Mouse (Mus musculus) ES-Bruce4 (cell line): ENCODE measurements around the gene Rps23. TPM values are rescaled to one million over a fixed set of nuclear protein-coding genes. Genes with fewer than 3 reads are reported as not detected.

Source experiments
- H3K27ac ChIP-seq: 2 replicates; pipeline ENCODE4 v1.5.1; 2012; ENCODE audit warnings: low read length, inconsistent platforms; ENCODE audit not compliant: insufficient read depth
- H3K27me3 ChIP-seq: 2 replicates; pipeline ENCODE4 v1.6.1; 2012; ENCODE audit warnings: mild to moderate bottlenecking, low read length, inconsistent platforms; ENCODE audit not compliant: control insufficient read depth, poor library complexity, insufficient read depth, severe bottlenecking
- H3K36me3 ChIP-seq: 2 replicates; pipeline ENCODE4 v1.6.1; 2012; ENCODE audit warnings: inconsistent platforms, mild to moderate bottlenecking, low read length, moderate library complexity; ENCODE audit not compliant: control insufficient read depth, poor library complexity, insufficient read depth, severe bottlenecking
- H3K4me1 ChIP-seq: one replicate; pipeline ENCODE4 v1.8.1; 2011; ENCODE audit warnings: low read length; ENCODE audit not compliant: control insufficient read depth, insufficient read depth
- H3K4me3 ChIP-seq: 2 replicates; pipeline ENCODE4 v1.5.1; 2011; ENCODE audit warnings: low read depth, mild to moderate bottlenecking, low read length
- H3K9ac ChIP-seq: 2 replicates; pipeline ENCODE4 v1.6.1; 2012; ENCODE audit warnings: low read depth, mild to moderate bottlenecking, inconsistent platforms; ENCODE audit not compliant: poor library complexity, severe bottlenecking
- H3K9me3 ChIP-seq: replicated peaks from 2 replicates; pipeline ENCODE4 v1.6.1; 2012; ENCODE audit warnings: mild to moderate bottlenecking, low read length, inconsistent platforms; ENCODE audit not compliant: control insufficient read depth, poor library complexity, insufficient read depth, severe bottlenecking
- CTCF ChIP-seq: IDR thresholded peaks from one replicate; pipeline ENCODE4 v1.8.1; 2011; ENCODE audit warnings: low read depth, low read length
- EP300 ChIP-seq: IDR thresholded peaks from 2 replicates; pipeline ENCODE4 v1.6.1; 2011; ENCODE audit warnings: low read depth, low read length; ENCODE audit not compliant: insufficient read depth
- POLR2A ChIP-seq: IDR thresholded peaks from one replicate; pipeline ENCODE4 v1.8.1; 2011; ENCODE audit warnings: low read length; ENCODE audit not compliant: insufficient read depth
- polyA plus RNA-seq: library from polyadenylated mRNA; stranded (reverse); fragments of >200 nt; gene quantifications from 2 replicates; pipeline ENCODE4 v1.2.4, GENCODE M21; 2011; ENCODE audit warnings: low read depth; ENCODE audit not compliant: missing spikeins, insufficient read depth, insufficient read length

The Rps23 gene
- polyA plus RNA-seq, 1 experiment, result 488 TPM

DNA sequence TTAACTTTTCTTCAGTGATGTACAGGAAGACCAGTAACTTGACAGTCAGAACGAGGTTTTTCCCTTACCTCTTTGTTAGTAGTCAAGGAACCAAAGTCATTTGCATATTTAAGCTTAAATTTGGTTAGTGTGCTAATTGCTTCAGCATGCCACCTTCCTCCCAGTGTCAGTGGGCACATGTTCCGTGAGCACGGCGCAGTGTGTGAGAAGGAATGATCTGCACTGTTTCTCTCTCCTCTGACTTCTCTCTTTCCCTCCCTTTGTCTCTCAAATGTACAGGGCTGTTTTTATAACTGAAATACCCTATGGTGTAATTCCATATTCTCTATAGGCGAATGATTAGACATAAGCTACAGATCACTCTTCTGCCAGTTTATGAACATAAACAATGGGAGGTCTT, 16.8 kb downstream of the Rps23 start:
- H3K27ac ChIP-seq, result no peak overlapping the region
- no peaks in the 10 kb centered on the region for H3K4me1 ChIP-seq
- H3K36me3 ChIP-seq, result no peaks in the 10 kb centered on the region
- TF ChIP-seq POLR2A, result no peak
- TF ChIP-seq CTCF, result no peak
- TF ChIP-seq EP300, result no peak
- H3K4me3 ChIP-seq, result no peak overlapping the region
- no peak overlapping the region for H3K9ac ChIP-seq
- no peaks in the 10 kb centered on the region for H3K9me3 ChIP-seq
- H3K27me3 ChIP-seq, result no peaks in the 10 kb centered on the region

DNA sequence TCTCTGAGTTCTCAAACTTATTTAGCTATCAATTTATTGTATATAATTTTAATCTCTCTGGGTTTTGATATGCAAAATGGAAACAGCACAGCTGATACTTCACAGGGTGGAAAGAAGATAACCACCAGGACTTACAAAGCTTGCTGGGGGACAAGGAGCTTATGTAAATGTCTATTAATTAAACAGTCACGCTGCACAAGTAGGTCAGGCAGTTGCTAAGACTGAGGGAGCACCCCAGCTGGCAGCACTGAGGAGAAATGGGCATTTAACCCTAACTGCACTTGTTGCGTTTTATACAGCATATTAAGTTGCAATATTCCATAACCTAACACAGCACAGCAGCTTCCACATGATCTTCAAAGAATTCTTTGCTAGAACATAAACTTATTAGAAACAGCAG, 36.1 kb downstream of the Rps23 start:
- no peak overlapping the region for H3K9ac ChIP-seq
- TF ChIP-seq POLR2A (no peak), EP300 (no peak), CTCF (no peak)
- no peaks in the 10 kb centered on the region for H3K4me1 ChIP-seq
- H3K27ac ChIP-seq, result no peak overlapping the region
- no peak overlapping the region for H3K4me3 ChIP-seq
- H3K27me3 ChIP-seq, result no peaks in the 10 kb centered on the region
- no peaks in the 10 kb centered on the region for H3K36me3 ChIP-seq
- H3K9me3 ChIP-seq, result no peaks in the 10 kb centered on the region

DNA sequence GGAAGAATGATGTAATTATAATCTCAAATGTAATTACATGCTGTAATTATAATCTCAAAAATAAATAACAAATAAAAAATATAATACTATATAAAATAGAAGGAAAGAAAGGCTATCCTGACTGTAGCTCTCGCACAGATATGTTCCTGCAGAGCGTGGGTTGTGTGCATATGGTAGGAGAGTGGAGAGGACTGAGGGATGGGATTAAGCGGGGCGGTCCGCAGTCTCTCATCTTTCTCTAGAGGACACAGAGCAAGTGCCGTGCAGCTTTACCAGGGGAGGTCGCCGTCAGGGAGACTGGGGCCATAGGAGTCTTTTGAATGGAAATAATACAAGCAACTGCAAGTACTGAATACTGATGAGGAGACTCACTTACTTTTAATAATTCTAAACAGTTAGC, 37.8 kb downstream of the Rps23 start:
- H3K4me3 ChIP-seq, result no peak overlapping the region
- H3K9ac ChIP-seq, result no peak overlapping the region
- H3K27me3 ChIP-seq, result no peaks in the 10 kb centered on the region
- TF ChIP-seq EP300 (no peak), CTCF (no peak), POLR2A (no peak)
- H3K9me3 ChIP-seq, result no peaks in the 10 kb centered on the region
- no peak overlapping the region for H3K27ac ChIP-seq
- H3K4me1 ChIP-seq, result no peaks in the 10 kb centered on the region
- no peaks in the 10 kb centered on the region for H3K36me3 ChIP-seq

DNA sequence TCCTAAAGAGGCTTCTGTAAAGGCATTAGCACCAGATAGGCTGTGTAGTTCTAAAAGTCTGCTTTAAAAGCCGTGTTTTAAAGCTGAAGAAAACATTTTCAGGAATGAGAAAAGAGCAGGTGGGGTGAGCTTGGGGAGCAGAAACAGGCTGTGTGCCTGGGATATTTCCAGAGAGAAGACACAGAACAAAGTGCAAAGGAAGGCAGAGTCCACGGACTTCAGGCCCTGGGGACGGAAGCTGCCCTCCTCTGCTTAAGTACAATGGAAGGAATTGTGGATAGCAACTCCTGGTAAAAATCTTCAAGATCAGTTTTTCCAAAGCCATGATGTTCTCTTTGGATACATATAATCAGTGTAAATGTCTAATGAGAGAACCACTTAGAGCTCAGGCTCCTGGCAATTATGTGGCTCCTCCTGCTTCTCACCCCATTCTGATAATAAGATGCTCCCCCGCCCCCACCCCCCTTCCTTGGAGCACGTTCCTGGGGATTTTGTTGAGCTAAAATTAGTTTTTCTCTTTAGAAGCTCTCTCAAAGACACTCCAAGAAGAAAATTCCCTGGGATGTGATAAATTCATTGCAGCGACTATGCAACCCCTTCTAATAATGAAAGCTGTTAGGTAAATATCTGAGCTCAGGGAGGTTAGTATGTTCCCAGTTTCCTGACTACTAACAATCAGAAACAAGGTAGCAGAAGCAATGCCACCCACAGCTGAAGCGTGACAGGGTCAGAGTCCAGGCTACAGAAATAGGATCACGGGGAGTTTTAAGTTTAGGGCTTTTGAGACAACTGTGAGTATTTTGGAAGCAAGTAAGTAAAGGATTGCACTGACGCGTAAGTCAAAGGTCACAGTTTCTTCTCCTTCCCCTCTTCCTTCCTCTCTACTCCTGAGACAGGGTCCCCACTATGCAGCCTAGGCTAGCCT, 40.3 kb downstream of the Rps23 start:
- no peak for TF ChIP-seq CTCF
- TF ChIP-seq EP300, result no peak
- no peak for TF ChIP-seq POLR2A
- no peaks in the 10 kb centered on the region for H3K36me3 ChIP-seq
- no peaks in the 10 kb centered on the region for H3K4me1 ChIP-seq
- H3K27ac ChIP-seq, result no peak overlapping the region
- H3K9me3 ChIP-seq, result no peaks in the 10 kb centered on the region
- H3K4me3 ChIP-seq, result no peak overlapping the region
- H3K27me3 ChIP-seq, result no peaks in the 10 kb centered on the region
- no peak overlapping the region for H3K9ac ChIP-seq

DNA sequence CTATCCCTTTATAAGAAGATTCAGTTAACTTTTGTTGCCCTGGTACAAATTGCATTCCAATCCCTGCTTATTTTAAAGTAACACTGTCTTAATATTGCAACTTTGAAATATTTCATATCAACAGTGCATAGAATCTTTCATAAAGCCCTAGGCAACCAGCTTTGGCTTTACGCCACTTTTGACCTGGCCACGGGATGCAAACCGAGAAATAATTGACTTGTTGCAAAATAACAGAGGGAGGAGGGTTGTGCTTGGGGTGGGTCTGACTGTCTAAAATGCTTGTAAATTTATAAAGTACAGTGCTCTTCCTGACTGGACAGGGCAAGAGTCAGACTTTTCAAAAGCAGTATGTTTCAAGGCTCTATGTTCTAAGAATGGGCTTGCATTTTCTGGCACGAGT, 41.8 kb downstream of the Rps23 start:
- Histone ChIP-seq H3K9me3 (no peaks in the 10 kb centered on the region), H3K4me1 (no peaks in the 10 kb centered on the region), H3K27me3 (no peaks in the 10 kb centered on the region), H3K36me3 (no peaks in the 10 kb centered on the region), H3K4me3 (no peak overlapping the region), H3K27ac (no peak overlapping the region), H3K9ac (no peak overlapping the region)
- TF ChIP-seq EP300, result no peak
- no peak for TF ChIP-seq CTCF
- no peak for TF ChIP-seq POLR2A

DNA sequence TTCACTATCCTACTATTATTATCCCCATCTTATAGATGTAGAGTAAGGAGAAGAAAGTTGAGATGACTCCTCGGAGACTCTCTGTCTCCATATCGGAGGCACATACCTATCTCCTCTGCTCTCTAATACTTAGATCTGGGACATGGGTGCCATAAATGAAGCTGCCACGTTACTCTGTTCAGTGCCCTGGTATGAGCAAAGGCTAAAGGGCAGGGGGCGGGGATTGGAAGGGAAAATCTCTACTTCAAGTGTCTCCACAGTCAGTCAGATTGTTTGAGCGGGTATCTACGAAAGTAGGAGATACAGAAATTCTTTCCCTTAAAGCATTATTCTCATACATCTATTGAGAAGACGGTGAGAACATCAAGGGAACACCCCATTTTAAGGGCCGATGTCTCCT, 43.2 kb downstream of the Rps23 start:
- H3K27ac ChIP-seq, result no peak overlapping the region
- H3K4me3 ChIP-seq, result no peak overlapping the region
- no peaks in the 10 kb centered on the region for H3K9me3 ChIP-seq
- TF ChIP-seq POLR2A, result no peak
- no peak for TF ChIP-seq EP300
- TF ChIP-seq CTCF, result no peak
- H3K27me3 ChIP-seq, result no peaks in the 10 kb centered on the region
- no peak overlapping the region for H3K9ac ChIP-seq
- no peaks in the 10 kb centered on the region for H3K36me3 ChIP-seq
- no peaks in the 10 kb centered on the region for H3K4me1 ChIP-seq
